Mouse (Mus musculus) CH12F3 (cell line): ENCODE data around the gene Zfp384.
"Not testable (repeated sequence)": the region's sequence is repeated elsewhere in the genome, so short reads cannot be mapped to it uniquely, and the experiment has no call there.

Experiments
- in situ Hi-C: fragments of 300-500 bp; cut with MboI; formaldehyde crosslinking; loops from 2 replicates; pipeline ENCODE4 v1.14.3; 2020; ENCODE audit warnings: low sequenced_read_pairs

Zfp384 gene

DNA sequence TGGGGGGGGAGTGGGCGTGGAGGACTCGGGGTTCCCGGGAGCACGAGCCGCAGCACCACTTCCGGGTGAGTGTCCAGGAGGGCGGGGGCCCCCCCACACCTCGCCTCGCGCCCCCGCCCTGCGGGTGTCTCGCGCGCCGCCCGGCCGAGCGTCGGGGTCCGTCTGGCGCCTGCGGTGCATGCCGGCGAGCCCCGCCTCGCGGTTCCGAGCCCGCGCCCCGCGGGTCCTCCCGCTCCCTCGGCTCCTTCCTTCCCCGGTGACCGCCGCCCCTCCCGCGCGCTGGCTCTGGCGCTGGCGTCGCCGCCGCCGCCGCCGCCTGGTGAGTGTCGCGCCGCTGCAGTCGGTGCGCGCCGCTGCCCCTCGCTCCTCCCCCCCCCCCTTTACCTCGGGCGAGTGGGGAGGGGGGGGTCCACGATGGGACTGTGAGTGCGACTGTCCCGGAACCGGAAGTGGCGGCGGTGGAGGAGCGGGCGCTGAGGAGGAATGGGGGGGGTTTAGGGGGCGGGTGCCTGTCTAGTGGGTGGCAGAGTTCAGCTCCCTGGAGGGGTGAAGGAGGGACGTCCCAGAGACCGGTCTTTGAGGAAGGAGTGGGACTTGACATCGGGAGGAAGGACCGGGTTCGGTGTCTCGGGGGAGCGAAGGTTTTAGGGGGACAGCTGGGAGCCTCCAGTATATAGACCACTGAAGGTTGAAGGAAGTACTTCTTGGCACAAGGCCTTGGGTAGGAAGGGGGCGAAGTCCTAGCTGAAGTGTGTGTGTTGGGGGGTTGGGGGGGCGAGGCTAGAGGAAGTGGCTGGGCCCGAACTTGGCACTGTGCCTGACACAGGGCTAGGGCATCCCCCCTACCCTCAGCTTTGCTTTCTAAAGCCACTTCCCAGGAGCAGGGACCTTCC is 482 bp downstream of the Zfp384 start:
- in situ Hi-C loops: no loop called here

- in situ Hi-C loops: no loop called here
These were observed 8.7 kb downstream of the Zfp384 start for GRCm38 (mm10) chr6:125017682-125018081.

DNA sequence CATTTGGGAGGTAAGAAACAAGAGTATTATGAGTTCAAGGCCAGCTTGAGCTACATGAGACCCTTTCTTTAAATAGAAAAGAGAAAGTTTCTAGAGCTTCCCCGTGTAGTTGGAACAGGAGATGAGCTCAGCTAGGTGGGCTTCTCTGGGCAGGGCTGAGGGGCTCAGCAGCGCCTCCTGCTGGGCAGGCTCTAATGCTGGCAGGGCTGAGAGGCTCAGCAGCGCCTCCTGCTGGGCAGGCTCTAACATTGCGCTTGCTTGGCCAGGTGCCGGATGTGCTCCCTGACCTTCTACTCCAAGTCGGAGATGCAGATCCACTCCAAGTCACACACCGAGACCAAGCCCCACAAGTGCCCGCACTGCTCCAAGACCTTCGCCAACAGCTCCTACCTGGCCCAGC is 21.6 kb downstream of the Zfp384 start:
- in situ Hi-C loops: not testable (repeated sequence)

- in situ Hi-C loops: no loop called here
These were observed 22.7 kb downstream of the Zfp384 start for GRCm38 (mm10) chr6:125031604-125032003.

DNA sequence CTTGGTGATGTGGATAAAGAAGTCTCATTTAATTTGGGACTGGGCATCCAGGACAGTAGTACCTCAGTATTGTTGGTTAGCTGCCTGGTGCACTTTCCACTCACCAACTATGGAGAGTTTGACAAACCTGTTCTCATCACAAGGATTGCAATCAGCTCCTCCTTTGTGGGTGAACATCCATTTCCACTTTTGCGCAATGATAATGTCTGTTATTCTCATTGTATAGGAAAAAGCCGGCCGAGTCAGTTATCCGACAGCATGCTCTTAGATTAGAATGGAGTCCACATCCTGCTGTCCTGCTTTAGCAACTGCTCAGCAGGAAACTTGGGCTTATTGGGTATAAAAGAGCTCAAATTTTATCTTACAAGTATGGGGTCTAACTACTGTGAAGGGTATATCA is 29.7 kb downstream of the Zfp384 start:
- in situ Hi-C loops: no loop called here

DNA sequence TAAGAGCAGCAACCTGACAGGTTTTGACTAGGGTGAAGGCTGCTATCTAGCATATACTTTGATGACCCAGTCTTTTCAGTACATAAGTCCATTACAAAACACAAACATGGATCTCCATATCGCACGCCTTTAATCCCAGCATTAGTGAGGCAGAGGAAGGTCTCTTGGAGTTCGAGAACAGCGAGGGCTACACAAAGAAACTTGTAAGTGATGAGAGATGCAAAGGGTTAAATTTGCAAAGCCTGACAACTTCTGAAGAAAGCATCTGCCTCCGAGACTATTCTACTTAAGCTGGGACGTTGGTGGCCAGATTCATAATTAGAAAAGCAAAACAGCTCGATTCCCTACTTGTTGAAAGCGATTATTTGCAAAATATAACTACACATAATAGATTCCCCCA is 30.2 kb downstream of the Zfp384 start:
- in situ Hi-C loops: no loop called here

DNA sequence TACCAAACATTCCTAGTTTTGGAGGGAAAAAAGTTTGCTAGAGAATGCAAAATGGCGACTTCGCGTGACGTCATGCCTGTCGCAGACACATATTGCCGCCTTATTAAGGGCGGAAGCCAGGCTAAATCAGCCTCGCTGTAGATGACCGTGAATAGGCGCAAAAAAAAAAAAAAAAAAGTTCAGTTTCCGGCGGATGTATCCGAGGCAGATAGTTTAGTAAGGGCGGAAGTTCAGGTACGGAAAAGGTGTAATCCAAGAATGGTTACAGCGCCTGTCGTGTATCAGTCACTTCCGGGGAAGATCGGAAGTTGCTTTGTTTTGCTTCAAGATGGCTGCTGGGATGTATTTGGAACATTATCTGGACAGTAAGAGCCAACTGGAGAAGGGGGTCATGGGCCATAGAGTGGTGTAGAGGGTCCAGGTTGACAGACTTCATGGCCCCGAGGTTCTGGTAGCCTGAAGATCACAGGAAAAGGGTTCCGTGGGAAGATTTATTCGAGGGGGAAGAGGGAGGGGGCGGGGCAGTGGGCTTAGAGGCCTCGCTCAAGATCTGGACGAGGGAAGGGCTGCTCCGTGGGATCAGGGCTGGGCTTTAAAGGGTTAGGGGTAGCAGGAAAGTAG is 30.7 kb downstream of the Zfp384 start, which contains the start of gene Ing4:
TSS of gene Ing4 (plus strand) at position 228 of the 621 bp plus-strand sequence.
- in situ Hi-C loops: no loop called here

GRCm38 (mm10) chr6:125040221-125040620 is 31.3 kb downstream of the Zfp384 start:
- in situ Hi-C loops: no loop called here

GRCm38 (mm10) chr6:125041047-125041446 is 32.1 kb downstream of the Zfp384 start:
- in situ Hi-C loops: no loop called here

DNA sequence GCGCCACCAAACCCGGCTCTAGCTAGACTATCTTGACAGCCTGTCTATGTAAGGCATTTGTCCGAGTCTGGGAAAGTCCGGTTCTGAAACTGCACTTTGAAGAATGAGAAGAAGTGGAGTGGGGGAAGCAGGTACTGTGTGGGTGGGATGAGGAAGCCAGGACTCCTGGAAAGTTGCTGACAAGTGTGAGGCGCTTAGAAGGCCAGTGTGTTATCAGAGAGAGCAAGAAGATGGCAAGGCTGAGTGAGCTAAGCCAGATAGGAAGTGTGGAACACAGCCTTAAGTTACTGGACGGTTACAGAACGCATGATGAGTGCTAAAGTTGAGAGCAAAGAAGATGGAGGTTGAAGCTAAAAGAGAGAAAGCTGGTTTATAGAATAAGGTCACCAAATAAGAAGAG is 33.1 kb downstream of the Zfp384 start:
- in situ Hi-C loops: no loop called here

DNA sequence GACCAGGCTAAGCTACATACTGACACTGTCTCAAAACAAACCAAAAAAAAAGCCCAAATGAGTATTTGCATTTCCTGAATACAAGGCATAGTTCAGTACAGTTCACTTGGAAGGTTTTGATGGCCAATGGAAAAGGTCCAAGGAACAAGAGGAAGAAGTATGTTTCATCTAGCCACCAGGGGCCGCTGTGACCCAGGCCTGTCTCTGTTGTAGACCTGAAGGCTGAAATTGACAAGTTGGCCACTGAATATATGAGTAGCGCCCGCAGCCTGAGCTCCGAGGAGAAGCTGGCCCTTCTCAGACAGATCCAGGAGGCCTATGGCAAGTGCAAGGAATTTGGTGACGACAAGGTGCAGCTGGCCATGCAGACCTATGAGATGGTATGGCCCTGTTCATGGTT is 37.7 kb downstream of the Zfp384 start:
- in situ Hi-C loops: no loop called here

DNA sequence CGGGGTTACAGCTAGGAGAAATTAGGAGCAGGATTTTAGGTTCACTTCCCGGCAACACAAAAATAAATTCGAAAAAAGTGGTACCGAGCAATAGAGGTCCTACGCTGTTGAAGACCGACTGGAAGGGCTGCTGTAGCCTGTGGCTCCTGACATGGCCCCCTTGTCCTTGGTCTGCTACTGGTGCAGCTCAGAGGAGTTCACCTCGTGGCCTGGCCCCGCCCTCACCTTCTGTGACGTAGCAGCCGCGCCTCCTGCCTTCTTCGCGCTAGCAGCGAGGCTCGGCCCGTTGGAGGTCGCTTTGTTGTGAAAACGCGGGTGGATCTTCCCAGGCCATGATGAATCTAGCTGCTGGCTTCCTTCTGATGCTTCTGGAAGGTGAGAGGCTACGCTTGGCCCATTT is 40.7 kb downstream of the Zfp384 start, which contains the start of gene Acrbp:
TSS of gene Acrbp (plus strand) at position 12 of the 400 bp plus-strand sequence.
- in situ Hi-C loops: no loop called here

GRCm38 (mm10) chr6:125051237-125051636 is 42.3 kb downstream of the Zfp384 start:
- in situ Hi-C loops: no loop called here

DNA sequence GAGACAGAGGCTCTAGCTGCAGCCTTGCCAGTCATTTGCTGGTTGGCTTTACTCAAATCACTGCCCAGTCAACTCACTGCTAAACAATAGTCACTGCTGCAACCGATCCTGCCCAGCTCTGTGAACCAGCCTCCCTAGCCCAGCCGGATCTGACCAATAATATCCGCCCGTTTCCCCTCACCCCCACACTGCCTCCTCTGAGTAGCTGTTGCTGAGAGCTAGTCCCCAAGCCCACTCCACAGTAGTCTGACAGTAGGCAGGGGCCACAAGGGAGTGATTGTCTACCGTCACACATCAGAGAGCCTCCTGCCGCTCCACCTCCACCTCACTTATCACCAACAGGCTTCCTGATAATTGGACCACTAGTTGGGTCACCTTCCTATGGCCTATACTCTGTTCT is 52.5 kb downstream of the Zfp384 start:
- in situ Hi-C loops: no loop called here

DNA sequence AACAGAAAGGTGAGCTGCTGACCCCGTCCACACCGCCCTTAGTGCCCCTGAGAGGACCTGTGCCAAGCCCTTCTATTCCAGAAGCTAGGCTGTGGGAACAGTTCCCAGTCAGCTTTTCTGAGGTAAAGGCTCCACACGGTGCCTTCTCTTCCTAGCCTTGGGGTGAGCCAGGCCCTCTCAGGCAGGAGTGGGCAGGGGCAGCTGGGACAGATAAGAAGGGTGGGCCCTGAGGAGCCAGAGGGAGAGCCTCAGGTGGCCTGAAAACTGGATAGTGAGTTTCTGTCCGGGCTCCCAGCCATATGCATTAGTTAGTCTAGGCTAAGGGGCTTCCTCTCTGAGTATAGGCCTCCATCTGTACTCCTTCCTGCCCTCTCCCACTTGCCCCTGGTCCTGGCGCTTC is 53.6 kb downstream of the Zfp384 start:
- in situ Hi-C loops: no loop called here

- in situ Hi-C loops: no loop called here
These were observed 55.0 kb downstream of the Zfp384 start for GRCm38 (mm10) chr6:125063906-125064305.

DNA sequence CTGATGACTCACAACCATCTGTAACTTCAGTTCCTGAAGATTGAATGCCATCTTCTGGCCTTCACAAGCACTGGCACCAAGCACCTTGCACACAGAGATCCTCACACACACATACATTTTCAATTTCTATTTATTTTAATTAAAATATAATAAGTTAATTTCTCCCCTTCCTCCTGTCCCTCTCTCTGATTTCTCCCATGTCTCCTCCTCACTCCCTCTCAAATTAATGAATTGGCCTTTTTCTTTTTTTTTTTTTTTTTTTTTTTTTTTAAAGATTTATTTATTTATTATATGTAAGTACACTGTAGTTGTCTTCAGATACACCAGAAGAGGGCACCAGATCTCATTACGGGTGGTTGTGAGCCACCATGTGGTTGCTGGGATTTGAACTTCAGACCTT is 56.3 kb downstream of the Zfp384 start:
- in situ Hi-C loops: not testable (repeated sequence)

- in situ Hi-C loops: no loop called here
These were observed 58.6 kb downstream of the Zfp384 start, which contains the start of gene Lpar5 for GRCm38 (mm10) chr6:125067571-125067995. TSS of gene Lpar5 (plus strand) at chr6:125067920.

DNA sequence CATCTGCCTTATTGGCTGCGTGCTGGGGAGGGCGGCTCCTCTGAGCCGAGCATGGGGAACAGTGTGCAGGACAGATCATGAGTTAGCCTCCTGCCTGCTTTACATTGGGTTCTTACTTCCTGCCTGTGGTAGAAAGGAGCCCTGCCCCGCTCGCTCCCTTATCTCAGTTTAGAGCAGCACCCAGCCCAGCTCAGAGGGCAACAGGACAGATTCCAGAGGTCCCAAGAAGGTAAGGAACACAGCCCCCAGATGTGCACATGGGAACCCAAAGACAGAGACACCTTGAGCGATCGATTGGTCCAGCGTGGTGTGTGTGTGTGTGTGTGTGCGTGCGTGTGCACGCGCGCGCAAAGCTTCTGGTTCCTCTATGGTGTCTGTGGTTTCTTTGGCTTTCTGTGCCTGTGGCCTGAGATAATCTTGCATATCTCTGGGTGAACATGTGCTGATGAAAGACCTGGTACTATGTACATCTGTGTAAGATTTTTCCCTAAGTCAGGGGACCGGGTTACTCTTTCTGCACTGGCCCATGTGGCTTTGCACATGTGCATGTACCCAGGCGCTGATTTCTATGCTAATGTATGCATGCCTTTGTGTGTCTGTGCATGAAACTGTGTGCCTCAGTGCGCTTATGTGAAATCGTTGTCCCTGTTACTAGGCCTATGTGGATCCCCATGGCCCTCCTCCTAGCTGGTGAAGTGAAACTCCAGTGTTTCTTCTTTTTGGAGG is 62.4 kb downstream of the Zfp384 start:
- in situ Hi-C loops: no loop called here

DNA sequence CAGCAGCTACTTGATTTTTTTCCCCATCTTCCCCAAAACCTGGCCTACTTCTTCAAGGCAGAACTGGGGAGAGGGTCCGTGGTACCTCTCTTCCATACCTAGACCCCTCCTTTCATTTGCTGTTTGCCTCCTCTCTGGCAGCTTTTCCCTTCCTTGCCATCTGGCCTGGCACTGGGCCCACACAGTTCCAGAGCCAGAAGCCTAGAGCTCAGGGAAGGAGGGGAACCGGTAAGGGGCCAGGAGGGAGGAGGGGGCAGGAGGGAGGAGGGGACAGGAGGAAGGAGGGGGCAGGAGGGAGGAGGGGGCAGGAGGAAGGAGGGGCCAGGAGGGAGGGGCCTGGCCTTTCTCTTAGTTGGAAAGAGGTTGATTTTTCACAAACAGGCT is 62.9 kb downstream of the Zfp384 start:
- in situ Hi-C loops: no loop called here

- in situ Hi-C loops: no loop called here
These were observed 64.9 kb downstream of the Zfp384 start for GRCm38 (mm10) chr6:125073825-125074224.
